Mouse (Mus musculus) thymus, adult 2 months (tissue): ENCODE data around the gene Lingo3.

Experiments used
- CTCF ChIP-seq: fragments of 200-500 bp; IDR thresholded peaks from 2 replicates; pipeline ENCODE4 v1.5.1; 2012; ENCODE audit warnings: mild to moderate bottlenecking, control low read depth, low read length, moderate library complexity, borderline replicate concordance; ENCODE audit not compliant: control insufficient read depth, poor library complexity, insufficient read depth; ENCODE audit errors: extremely low read depth
- POLR2A ChIP-seq: fragments of 200-500 bp; IDR thresholded peaks from 2 replicates; pipeline ENCODE4 v1.6.1; 2012; ENCODE audit warnings: mild to moderate bottlenecking, low read length, control low read depth, moderate library complexity; ENCODE audit not compliant: control insufficient read depth, poor library complexity, insufficient read depth; ENCODE audit errors: extremely low read depth

DNA sequence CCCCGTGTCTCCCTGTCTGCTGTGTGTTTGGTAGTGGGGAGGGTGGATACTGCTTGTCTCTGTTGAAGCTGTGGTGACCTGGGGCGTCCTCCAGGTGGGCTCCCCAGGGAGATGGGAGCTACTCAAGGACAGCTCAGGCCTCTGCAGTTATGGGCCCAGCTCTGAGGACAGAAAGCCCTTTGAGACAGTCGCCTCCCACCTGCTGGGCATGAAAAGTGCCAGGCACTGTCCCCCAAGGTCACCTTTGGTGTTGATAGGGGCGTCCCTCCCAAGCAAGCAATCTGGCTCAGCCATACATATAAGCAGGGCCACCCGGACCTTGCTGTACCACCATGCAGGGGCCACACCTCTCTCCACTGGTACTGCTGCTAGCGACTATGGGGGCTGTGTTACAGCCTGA lies 38.9 kb downstream of the Lingo3 start, which contains the start of gene Amh:
- TF ChIP-seq CTCF (no peak), POLR2A (no peak)
